Mouse (Mus musculus) midbrain, embryonic 15.5 days (tissue): ENCODE data around the gene Insr. TPM values are rescaled to one million over a fixed set of nuclear protein-coding genes. Genes with fewer than 3 reads are reported as not detected.

Source experiments
- ATAC-seq: fragments of 200-750 bp; cut with Nextera tagmentation; replicated peaks from 2 replicates; pipeline ENCODE4 v1.8.0; 2017; ENCODE audit warnings: moderate TSS enrichment
- H3K27ac ChIP-seq: fragments of 300-500 bp; sonication (generic); 2 replicates; pipeline ENCODE4 v1.5.1; 2015; ENCODE audit warnings: mild to moderate bottlenecking, inconsistent platforms
- H3K27me3 ChIP-seq: fragments of 300-500 bp; sonication (generic); replicated peaks from 2 replicates; pipeline ENCODE4 v1.6.1; 2015; ENCODE audit warnings: inconsistent platforms
- H3K36me3 ChIP-seq: fragments of 300-500 bp; sonication (generic); replicated peaks from 2 replicates; pipeline ENCODE4 v1.6.1; 2015; ENCODE audit warnings: inconsistent platforms
- H3K4me1 ChIP-seq: fragments of 300-500 bp; sonication (generic); 2 replicates; pipeline ENCODE4 v1.6.1; 2015; ENCODE audit warnings: inconsistent platforms
- H3K4me2 ChIP-seq: fragments of 300-500 bp; sonication (generic); 2 replicates; pipeline ENCODE4 v1.6.1; 2015; ENCODE audit warnings: inconsistent platforms, mild to moderate bottlenecking, moderate library complexity
- H3K4me3 ChIP-seq: fragments of 300-500 bp; sonication (generic); 2 replicates; pipeline ENCODE4 v1.5.1; 2015; ENCODE audit warnings: mild to moderate bottlenecking, inconsistent platforms
- H3K9ac ChIP-seq: fragments of 300-500 bp; sonication (generic); 2 replicates; pipeline ENCODE4 v1.6.1; 2015; ENCODE audit warnings: mild to moderate bottlenecking, inconsistent platforms
- H3K9me3 ChIP-seq: fragments of 300-500 bp; sonication (generic); 2 replicates; pipeline ENCODE4 v1.6.1; 2016; ENCODE audit warnings: inconsistent platforms
- WGBS: fragments of 180-500 bp; shearing (Covaris S2); methylation state at CpG from one replicate; pipeline ENCODE4 v1.1.7; 2015; ENCODE audit warnings: mixed read lengths; 5-methylcytosine and 5-hydroxymethylcytosine counted together
- polyA plus RNA-seq: library from polyadenylated mRNA; unstranded; fragments of >200 nt; fragmentation: Nextera tagmentation; extraction: Ambion mirVana; gene quantifications from 2 replicates; pipeline ENCODE4 v1.2.1, GENCODE M21; 2015

The Insr gene
- polyA plus RNA-seq, 1 experiment from 2014 or later, result 64.4 TPM

- H3K27ac ChIP-seq, result no peak overlapping the region
- no peaks in the 10 kb centered on the region for H3K36me3 ChIP-seq
- no peak overlapping the region for H3K4me2 ChIP-seq
- no peaks in the 10 kb centered on the region for H3K27me3 ChIP-seq
- H3K9ac ChIP-seq, result no peak overlapping the region
- no peaks in the 10 kb centered on the region for H3K9me3 ChIP-seq
- H3K4me3 ChIP-seq, result no peak overlapping the region
- peaks cover 26% of the 10 kb centered on the region for H3K4me1 ChIP-seq
- no peak for ATAC-seq
Measured at GRCm38 (mm10) chr8:3222636-3222965, 56.8 kb downstream of the Insr start.

- H3K9me3 ChIP-seq, result no peaks in the 10 kb centered on the region
- no peaks in the 10 kb centered on the region for H3K36me3 ChIP-seq
- no peak for ATAC-seq
- 75% methylated on average over 6 of the region's 6 CpGs for WGBS
- H3K4me1 ChIP-seq, result peaks cover 26% of the 10 kb centered on the region
- peak overlapping the region; percentile 76; the same call in 1 of the 2 replicates for H3K9ac ChIP-seq
- peak overlapping the region; percentile 94 for H3K27ac ChIP-seq
- no peaks in the 10 kb centered on the region for H3K27me3 ChIP-seq
- peak overlapping the region; percentile 72 for H3K4me2 ChIP-seq
- peak overlapping the region; percentile 64 for H3K4me3 ChIP-seq
Measured at GRCm38 (mm10) chr8:3221960-3222635, 57.3 kb downstream of the Insr start.

DNA sequence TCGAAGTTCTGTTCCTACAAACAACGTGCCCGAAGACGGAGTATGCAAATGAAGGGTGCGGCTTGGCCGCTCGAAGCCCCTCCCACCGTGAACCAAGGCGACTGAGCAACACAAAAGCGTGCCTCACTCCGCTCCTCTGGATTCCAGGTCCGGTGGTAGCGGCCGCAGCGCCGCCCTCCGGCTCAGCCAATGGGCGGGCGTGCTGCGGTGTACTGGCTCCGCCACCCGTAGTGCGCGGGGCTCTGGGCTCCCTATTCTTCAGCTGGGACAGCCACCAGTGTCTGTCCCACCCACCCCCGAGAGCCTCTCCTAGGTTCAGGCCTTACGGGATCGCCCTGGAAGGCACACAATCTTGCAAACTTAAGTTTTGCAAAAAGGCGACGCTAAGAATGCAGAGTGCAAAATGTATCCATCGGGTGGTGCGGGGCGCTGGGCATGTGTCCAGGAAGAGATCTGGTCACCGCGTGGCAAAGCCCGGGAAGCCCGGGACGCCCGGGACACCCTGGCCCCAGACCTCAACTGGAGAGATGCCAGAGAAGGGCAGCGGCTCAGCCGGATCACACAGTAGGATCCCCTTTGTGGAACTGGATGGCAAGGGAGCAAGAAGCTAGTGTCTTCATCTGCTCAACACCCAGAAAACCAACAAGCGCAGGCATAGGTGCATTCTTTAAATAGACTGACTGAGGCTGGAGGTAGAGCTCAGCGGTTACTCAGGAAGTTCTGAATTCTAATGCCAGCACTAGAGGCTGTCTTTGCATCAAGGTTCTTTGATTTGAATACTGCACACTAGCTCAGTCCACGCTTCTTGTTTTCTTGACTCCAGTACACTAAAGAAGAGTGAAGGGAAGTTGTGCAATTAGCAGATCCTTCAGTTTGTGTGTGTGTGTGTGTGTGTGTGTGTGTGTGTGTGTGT, 58.1 kb downstream of the Insr start:
- Histone ChIP-seq H3K27me3 (no peaks in the 10 kb centered on the region), H3K4me3 (peak overlapping the region; percentile 64), H3K4me2 (peak overlapping the region; percentile 72), H3K36me3 (no peaks in the 10 kb centered on the region), H3K27ac (peak overlapping the region; percentile 94), H3K9ac (peak overlapping the region; percentile 76), H3K4me1 (peaks cover 26% of the 10 kb centered on the region), H3K9me3 (no peaks in the 10 kb centered on the region)
- ATAC-seq, result peak; percentile 99
- under 1% methylated on average over 39 of the region's 43 CpGs for WGBS

DNA sequence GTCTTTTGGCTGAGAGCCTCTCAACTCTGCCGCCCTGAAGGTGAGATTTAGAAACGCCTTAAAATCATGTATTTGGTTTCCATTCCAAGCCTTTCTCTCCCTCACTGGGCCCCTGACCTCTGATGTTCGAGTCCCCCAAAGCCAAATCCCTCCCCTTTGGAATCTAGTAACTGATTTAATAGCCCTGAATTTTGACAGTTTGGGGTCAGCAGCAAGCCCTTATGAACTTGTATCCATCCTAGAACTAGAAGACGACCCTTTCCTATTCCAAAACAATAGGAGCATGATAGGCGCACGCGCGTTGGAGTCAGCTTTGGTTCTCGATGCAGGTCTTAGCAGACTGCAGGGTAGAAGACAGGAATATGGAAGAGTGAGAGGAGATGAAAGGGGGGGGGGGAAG, 58.9 kb downstream of the Insr start:
- peak overlapping the region; percentile 76 for H3K9ac ChIP-seq
- WGBS, result 5% methylated on average over 9 of the region's 9 CpGs

DNA sequence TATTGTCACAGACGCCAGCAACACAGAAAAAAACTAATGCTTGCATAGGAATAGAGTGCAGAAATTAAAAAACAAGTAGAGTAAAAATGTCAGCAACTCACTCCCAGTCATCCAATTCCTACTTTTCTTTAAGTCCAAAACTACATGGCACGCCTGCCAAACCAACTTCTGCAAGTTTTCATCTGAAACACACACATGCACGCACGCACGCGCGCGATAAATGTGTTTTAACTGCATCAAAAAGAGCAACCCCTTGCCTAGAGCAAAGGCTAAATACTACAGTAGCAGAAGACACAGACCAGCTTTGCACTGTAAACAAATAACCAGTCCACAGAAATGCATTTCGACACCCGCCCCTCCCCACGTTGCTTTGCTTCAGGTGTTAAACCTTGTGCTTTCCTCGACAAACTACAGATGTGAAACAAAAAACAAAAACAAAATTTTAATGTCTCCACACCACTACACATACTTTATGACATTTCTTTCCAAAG, 59.5 kb downstream of the Insr start:
- Histone ChIP-seq H3K36me3 (no peaks in the 10 kb centered on the region), H3K27me3 (no peaks in the 10 kb centered on the region), H3K4me1 (peaks cover 26% of the 10 kb centered on the region), H3K27ac (peak overlapping the region; percentile 94), H3K4me2 (peak overlapping the region; percentile 72), H3K9me3 (no peaks in the 10 kb centered on the region), H3K4me3 (peak overlapping the region; percentile 64), H3K9ac (peak overlapping the region; percentile 76; the same call in 1 of the 2 replicates)
- 90% methylated on average over 12 of the region's 12 CpGs for WGBS
- no peak for ATAC-seq

More for the DNA sequence above, 58.9 kb downstream of the Insr start:
- Histone ChIP-seq H3K4me2 (peak overlapping the region; percentile 72), H3K27me3 (no peaks in the 10 kb centered on the region), H3K36me3 (no peaks in the 10 kb centered on the region), H3K9me3 (no peaks in the 10 kb centered on the region), H3K4me1 (peaks cover 26% of the 10 kb centered on the region), H3K27ac (peak overlapping the region; percentile 94), H3K4me3 (peak overlapping the region; percentile 64)
- ATAC-seq, result peak; percentile 85

GRCm38 (mm10) chr8:3219266-3219665, 60.2 kb downstream of the Insr start:
- ATAC-seq, result no peak
- H3K27ac ChIP-seq, result 0 out of 2 replicates have a peak overlapping the region, but pooled peaks have one; percentile 94
- H3K27me3 ChIP-seq, result no peaks in the 10 kb centered on the region
- H3K9ac ChIP-seq, result no peak overlapping the region
- no peaks in the 10 kb centered on the region for H3K36me3 ChIP-seq
- H3K4me1 ChIP-seq, result peaks cover 26% of the 10 kb centered on the region
- H3K4me2 ChIP-seq, result no peak overlapping the region
- H3K4me3 ChIP-seq, result no peak overlapping the region
- no peaks in the 10 kb centered on the region for H3K9me3 ChIP-seq
- WGBS, result 76% methylated on average over 3 of the region's 3 CpGs

- Histone ChIP-seq H3K4me2 (no peak overlapping the region), H3K9ac (no peak overlapping the region), H3K36me3 (no peaks in the 10 kb centered on the region), H3K27me3 (no peaks in the 10 kb centered on the region), H3K9me3 (no peaks in the 10 kb centered on the region), H3K4me3 (no peak overlapping the region), H3K27ac (peak overlapping the region; percentile 19; the same call in 1 of the 2 replicates), H3K4me1 (peaks cover 8% of the 10 kb centered on the region)
- ATAC-seq, result no peak
- WGBS, result 85% methylated on average over 4 of the region's 4 CpGs
Measured at GRCm38 (mm10) chr8:3216541-3217092, 62.8 kb downstream of the Insr start.

GRCm38 (mm10) chr8:3215561-3215960, 63.9 kb downstream of the Insr start:
- ATAC-seq, result peak; percentile 10; the same call in 1 of the 2 replicates
- no peaks in the 10 kb centered on the region for H3K9me3 ChIP-seq
- H3K9ac ChIP-seq, result no peak overlapping the region
- no peak overlapping the region for H3K4me2 ChIP-seq
- H3K4me1 ChIP-seq, result peaks cover 8% of the 10 kb centered on the region
- no peaks in the 10 kb centered on the region for H3K27me3 ChIP-seq
- no peaks in the 10 kb centered on the region for H3K36me3 ChIP-seq
- H3K4me3 ChIP-seq, result no peak overlapping the region
- 0 out of 2 replicates have a peak overlapping the region, but pooled peaks have one; percentile 10 for H3K27ac ChIP-seq

DNA sequence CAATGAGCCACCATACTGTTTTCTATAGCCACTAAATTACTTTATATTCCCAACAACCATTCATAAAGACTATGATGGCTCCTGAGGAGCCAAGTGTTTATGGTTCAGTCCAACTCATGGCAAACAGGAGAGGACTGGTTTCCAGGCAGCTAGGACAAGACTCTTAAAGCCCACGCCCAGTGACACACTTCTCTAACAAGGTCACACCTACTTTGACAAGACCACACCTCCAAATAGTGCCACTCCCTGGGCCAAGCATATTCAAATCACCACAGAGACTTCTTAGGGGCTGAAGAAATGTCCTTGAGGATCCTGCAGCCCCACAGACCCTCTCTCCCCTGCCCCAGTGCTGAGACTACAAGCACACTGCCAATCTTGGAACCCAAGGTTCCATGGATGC, 64.8 kb downstream of the Insr start:
- no peaks in the 10 kb centered on the region for H3K4me1 ChIP-seq
- no peaks in the 10 kb centered on the region for H3K27me3 ChIP-seq
- WGBS, result 92% methylated on average over 1 of the region's 1 CpGs
- no peak overlapping the region for H3K27ac ChIP-seq
- H3K9me3 ChIP-seq, result no peaks in the 10 kb centered on the region
- no peak for ATAC-seq
- H3K4me3 ChIP-seq, result no peak overlapping the region
- H3K4me2 ChIP-seq, result no peak overlapping the region
- H3K9ac ChIP-seq, result no peak overlapping the region
- 0 out of 2 replicates have a peak, but pooled peaks cover 3% of the 10 kb centered on the region for H3K36me3 ChIP-seq

GRCm38 (mm10) chr8:3211456-3211855, 68.0 kb downstream of the Insr start:
- H3K36me3 ChIP-seq, result 0 out of 2 replicates have a peak, but pooled peaks cover 7% of the 10 kb centered on the region
- no peaks in the 10 kb centered on the region for H3K4me1 ChIP-seq
- H3K27me3 ChIP-seq, result no peaks in the 10 kb centered on the region
- H3K4me3 ChIP-seq, result no peak overlapping the region
- no peaks in the 10 kb centered on the region for H3K9me3 ChIP-seq
- no peak overlapping the region for H3K27ac ChIP-seq
- ATAC-seq, result no peak
- H3K9ac ChIP-seq, result no peak overlapping the region
- no peak overlapping the region for H3K4me2 ChIP-seq
- 83% methylated on average over 9 of the region's 9 CpGs for WGBS

- Histone ChIP-seq H3K27me3 (no peaks in the 10 kb centered on the region), H3K4me1 (no peaks in the 10 kb centered on the region), H3K27ac (no peak overlapping the region; the same call in 1 of the 2 replicates), H3K4me3 (no peak overlapping the region), H3K4me2 (no peak overlapping the region), H3K36me3 (0 out of 2 replicates have a peak, but pooled peaks cover 7% of the 10 kb centered on the region), H3K9ac (no peak overlapping the region), H3K9me3 (no peaks in the 10 kb centered on the region)
- 86% methylated on average over 3 of the region's 3 CpGs for WGBS
- ATAC-seq, result no peak
Measured at GRCm38 (mm10) chr8:3209960-3210359, 69.5 kb downstream of the Insr start.

DNA sequence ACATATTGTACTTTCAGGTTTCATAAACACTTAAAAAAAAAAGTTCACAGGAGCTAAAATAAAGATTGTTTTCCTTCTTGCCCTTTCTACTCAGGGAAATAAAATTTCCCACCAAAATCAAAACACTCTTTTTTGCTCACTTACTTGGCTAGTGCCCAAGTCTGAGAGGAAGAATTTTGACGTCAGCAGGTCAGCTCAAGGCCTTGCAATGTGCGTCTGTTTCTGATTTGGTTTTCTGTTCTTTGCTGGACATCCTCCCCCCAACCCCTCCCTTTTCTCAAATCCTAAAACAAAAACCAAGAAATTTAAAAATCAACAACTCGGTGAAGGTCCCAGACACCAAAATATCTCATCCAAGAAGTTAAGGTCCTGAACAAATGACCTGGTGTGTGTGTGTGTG, 70.1 kb downstream of the Insr start:
- Histone ChIP-seq H3K4me1 (no peaks in the 10 kb centered on the region), H3K36me3 (peaks cover 7% of the 10 kb centered on the region; the same call in 1 of the 2 replicates), H3K4me3 (no peak overlapping the region), H3K9ac (no peak overlapping the region), H3K9me3 (no peaks in the 10 kb centered on the region), H3K27ac (no peak overlapping the region), H3K4me2 (no peak overlapping the region), H3K27me3 (no peaks in the 10 kb centered on the region)
- no peak for ATAC-seq
- 78% methylated on average over 3 of the region's 3 CpGs for WGBS
